Mouse (Mus musculus) olfactory bulb, adult 2 months (tissue): Measurements from ENCODE around the gene Cpxm2. TPM values are rescaled to one million over a fixed set of nuclear protein-coding genes. Genes with fewer than 3 reads are reported as not detected.

ENCODE experiments used
- H3K27ac ChIP-seq: fragments of 200-500 bp; 2 replicates; pipeline ENCODE4 v1.5.1; 2012; ENCODE audit warnings: low read depth, low read length; ENCODE audit not compliant: insufficient read depth
- H3K4me1 ChIP-seq: fragments of 200-500 bp; 2 replicates; pipeline ENCODE4 v1.6.1; 2012; ENCODE audit warnings: low read length; ENCODE audit not compliant: control insufficient read depth, insufficient read depth
- H3K4me3 ChIP-seq: fragments of 200-500 bp; 2 replicates; pipeline ENCODE4 v1.5.1; 2012; ENCODE audit warnings: mild to moderate bottlenecking, low read depth, low read length, moderate library complexity; ENCODE audit not compliant: insufficient read depth
- CTCF ChIP-seq: fragments of 200-500 bp; IDR thresholded peaks from 2 replicates; pipeline ENCODE4 v1.5.1; 2012; ENCODE audit warnings: low read depth, mild to moderate bottlenecking, low read length, moderate library complexity; ENCODE audit not compliant: insufficient read depth
- POLR2A ChIP-seq: fragments of 200-500 bp; IDR thresholded peaks from 2 replicates; pipeline ENCODE4 v1.6.1; 2012; ENCODE audit warnings: mild to moderate bottlenecking, low read depth, low read length, moderate library complexity; ENCODE audit not compliant: insufficient read depth
- WGBS: fragments of 180-500 bp; shearing (Covaris S2); methylation state at CpG from one replicate; pipeline ENCODE4 v1.1.7; 2018; 5-methylcytosine and 5-hydroxymethylcytosine counted together
- polyA plus RNA-seq: library from polyadenylated mRNA; stranded (reverse); fragments of >200 nt; gene quantifications from 2 replicates; pipeline ENCODE4 v1.2.4, GENCODE M21; 2012; ENCODE audit warnings: low replicate concordance; ENCODE audit not compliant: missing spikeins, insufficient read depth, insufficient read length

Gene Cpxm2
- polyA plus RNA-seq, 1 experiment: not detected

DNA sequence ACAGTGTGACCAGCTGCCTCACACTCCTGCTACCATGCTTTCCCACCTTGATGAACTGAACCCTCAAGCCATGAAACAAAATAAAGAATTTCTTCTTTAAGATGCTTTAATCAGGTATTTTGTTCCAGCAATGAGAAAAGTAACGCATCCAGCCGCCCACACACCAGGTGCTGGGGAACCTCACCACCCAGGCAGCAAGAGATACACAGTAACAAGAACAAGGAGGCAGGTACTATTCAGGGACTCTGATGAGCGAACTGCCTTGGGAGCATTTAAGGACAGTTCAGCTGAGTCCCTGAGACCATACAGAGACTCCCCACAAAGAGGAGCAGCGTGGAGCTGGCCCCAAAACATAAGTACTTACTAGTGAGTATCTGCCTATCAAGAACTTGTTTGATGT lies 47.6 kb downstream of the Cpxm2 start:
- 78% methylated on average over 4 of the region's 4 CpGs for WGBS
- TF ChIP-seq CTCF (no peak), POLR2A (no peak)
- H3K27ac ChIP-seq: no peak overlapping the region

DNA sequence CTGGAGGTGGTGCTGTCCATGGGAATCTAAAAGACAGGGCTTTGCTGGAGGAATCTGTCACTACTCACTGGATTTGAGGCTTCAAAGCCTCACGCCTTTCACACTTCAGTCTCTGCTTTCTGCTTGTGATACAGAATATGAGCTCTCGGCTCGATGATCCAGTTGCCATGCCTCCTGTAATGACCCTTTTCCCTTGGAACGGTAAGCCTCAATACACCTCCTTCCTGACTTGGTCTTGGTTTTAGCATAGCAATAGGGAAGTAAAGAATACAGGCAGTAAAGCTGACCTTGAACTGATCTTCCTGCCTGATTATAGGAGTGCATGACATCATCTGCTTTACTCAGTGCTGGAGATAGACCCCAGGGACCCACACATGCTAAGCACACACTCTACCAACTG lies 49.2 kb downstream of the Cpxm2 start:
- H3K4me1 ChIP-seq: 0 out of 2 replicates have a peak, but pooled peaks cover 2% of the 10 kb centered on the region
- H3K27ac ChIP-seq: no peak overlapping the region
- no peak for TF ChIP-seq CTCF
- no peak for TF ChIP-seq POLR2A
- no peak overlapping the region for H3K4me3 ChIP-seq
- 87% methylated on average over 4 of the region's 4 CpGs for WGBS

More for the DNA sequence above, 47.6 kb downstream of the Cpxm2 start:
- Histone ChIP-seq H3K4me1 (peaks cover 6% of the 10 kb centered on the region), H3K4me3 (no peak overlapping the region)

DNA sequence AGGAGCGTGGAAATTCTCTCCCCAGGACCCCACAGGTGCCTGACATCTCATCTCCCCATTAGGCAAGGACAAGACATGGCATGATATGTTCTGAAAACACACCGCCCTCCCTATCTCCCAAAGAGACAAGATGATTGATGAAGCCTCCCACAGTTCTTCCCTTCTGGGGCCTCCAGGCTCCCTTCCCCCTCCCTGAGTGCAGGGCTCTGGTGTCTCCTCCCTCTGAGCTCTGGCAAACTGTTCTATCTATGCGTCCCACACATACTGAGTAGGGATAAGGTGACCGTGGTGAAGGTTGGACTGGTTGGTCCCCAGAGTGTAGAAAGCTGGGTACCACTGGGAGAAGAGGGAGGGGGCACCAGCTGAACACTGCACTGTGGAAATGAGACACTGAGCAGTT lies 56.1 kb downstream of the Cpxm2 start:
- H3K27ac ChIP-seq: no peak overlapping the region
- WGBS: 89% methylated on average over 4 of the region's 4 CpGs
- no peak overlapping the region for H3K4me3 ChIP-seq
- TF ChIP-seq CTCF (no peak), POLR2A (no peak)
- no peaks in the 10 kb centered on the region for H3K4me1 ChIP-seq

- Histone ChIP-seq H3K4me3 (no peak overlapping the region), H3K4me1 (peaks cover 2% of the 10 kb centered on the region; the same call in 1 of the 2 replicates), H3K27ac (no peak overlapping the region)
- WGBS: 86% methylated on average over 7 of the region's 7 CpGs
- TF ChIP-seq POLR2A (no peak), CTCF (no peak)
Measured at GRCm38 (mm10) chr7:132094666-132095065, 59.9 kb downstream of the Cpxm2 start.

- Histone ChIP-seq H3K27ac (no peak overlapping the region), H3K4me3 (no peak overlapping the region), H3K4me1 (peaks cover 5% of the 10 kb centered on the region)
- TF ChIP-seq POLR2A (no peak), CTCF (no peak)
- WGBS: 66% methylated on average over 7 of the region's 7 CpGs
Measured at GRCm38 (mm10) chr7:132091551-132091950, 63.0 kb downstream of the Cpxm2 start.

- H3K4me1 ChIP-seq: peaks cover 5% of the 10 kb centered on the region
- no peak overlapping the region for H3K4me3 ChIP-seq
- H3K27ac ChIP-seq: no peak overlapping the region
- TF ChIP-seq CTCF (no peak), POLR2A (no peak)
- 72% methylated on average over 6 of the region's 6 CpGs for WGBS
Measured at GRCm38 (mm10) chr7:132088606-132089005, 65.9 kb downstream of the Cpxm2 start.

DNA sequence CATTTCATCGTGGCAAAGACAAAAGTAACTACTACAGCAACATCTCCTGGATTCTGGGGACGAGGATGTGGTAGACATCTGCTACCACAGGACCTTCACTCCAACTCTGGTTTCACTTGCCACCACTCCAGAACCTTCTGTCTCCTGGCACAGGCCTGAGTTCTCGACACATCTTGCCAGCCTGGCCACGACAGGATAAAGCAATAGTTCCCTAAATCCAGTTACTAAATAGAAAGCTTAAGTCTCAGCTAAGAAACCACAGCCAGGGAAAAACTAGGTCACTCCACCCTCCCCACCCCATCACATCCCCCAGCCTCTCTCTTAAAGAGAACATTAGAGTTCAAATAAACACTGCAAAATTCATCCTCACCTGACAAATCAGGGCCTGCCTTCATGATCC lies 66.4 kb downstream of the Cpxm2 start:
- Histone ChIP-seq H3K4me3 (no peak overlapping the region), H3K4me1 (peaks cover 5% of the 10 kb centered on the region), H3K27ac (no peak overlapping the region)
- WGBS: 56% methylated on average over 4 of the region's 4 CpGs
- TF ChIP-seq CTCF (no peak), POLR2A (no peak)

GRCm38 (mm10) chr7:132075825-132076224 lies 78.7 kb downstream of the Cpxm2 start:
- Histone ChIP-seq H3K4me3 (no peak overlapping the region), H3K27ac (no peak overlapping the region), H3K4me1 (no peaks in the 10 kb centered on the region)
- WGBS: 86% methylated on average over 1 of the region's 1 CpGs
- no peak for TF ChIP-seq CTCF
- TF ChIP-seq POLR2A: no peak

GRCm38 (mm10) chr7:132074503-132074902 lies 80.0 kb downstream of the Cpxm2 start:
- WGBS: 63% methylated on average over 3 of the region's 3 CpGs
- TF ChIP-seq CTCF (no peak), POLR2A (no peak)
- Histone ChIP-seq H3K4me1 (no peaks in the 10 kb centered on the region), H3K27ac (no peak overlapping the region), H3K4me3 (no peak overlapping the region)

GRCm38 (mm10) chr7:132070877-132071625 lies 83.5 kb downstream of the Cpxm2 start:
- Histone ChIP-seq H3K27ac (no peak overlapping the region), H3K4me1 (no peaks in the 10 kb centered on the region), H3K4me3 (no peak overlapping the region)
- TF ChIP-seq POLR2A (no peak), CTCF (no peak)
- 92% methylated on average over 6 of the region's 6 CpGs for WGBS

DNA sequence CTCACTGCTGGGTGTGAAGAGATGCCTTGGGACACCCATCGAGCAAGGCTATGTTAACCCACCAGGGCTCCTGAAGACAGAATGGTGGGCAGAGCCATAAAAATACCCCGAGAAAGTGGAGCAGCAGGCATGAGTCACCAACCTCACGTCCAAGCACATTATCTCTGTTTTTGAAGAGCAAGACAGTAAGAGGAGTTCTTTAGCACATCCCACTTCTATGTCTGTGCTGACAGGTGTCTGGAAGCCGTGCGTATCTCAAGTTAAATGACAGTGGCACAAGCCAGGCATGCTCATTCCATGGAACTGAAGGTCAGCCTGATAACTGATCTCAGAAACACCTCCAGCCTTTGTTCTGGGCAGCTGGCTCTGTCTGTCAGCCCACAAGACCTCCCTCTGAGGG lies 86.6 kb downstream of the Cpxm2 start:
- TF ChIP-seq CTCF (no peak), POLR2A (no peak)
- WGBS: 68% methylated on average over 5 of the region's 5 CpGs
- Histone ChIP-seq H3K4me3 (no peak overlapping the region), H3K27ac (no peak overlapping the region), H3K4me1 (no peaks in the 10 kb centered on the region)
